ENCODE assay signal across 8 mouse cellular contexts in the genomic region with DNA sequence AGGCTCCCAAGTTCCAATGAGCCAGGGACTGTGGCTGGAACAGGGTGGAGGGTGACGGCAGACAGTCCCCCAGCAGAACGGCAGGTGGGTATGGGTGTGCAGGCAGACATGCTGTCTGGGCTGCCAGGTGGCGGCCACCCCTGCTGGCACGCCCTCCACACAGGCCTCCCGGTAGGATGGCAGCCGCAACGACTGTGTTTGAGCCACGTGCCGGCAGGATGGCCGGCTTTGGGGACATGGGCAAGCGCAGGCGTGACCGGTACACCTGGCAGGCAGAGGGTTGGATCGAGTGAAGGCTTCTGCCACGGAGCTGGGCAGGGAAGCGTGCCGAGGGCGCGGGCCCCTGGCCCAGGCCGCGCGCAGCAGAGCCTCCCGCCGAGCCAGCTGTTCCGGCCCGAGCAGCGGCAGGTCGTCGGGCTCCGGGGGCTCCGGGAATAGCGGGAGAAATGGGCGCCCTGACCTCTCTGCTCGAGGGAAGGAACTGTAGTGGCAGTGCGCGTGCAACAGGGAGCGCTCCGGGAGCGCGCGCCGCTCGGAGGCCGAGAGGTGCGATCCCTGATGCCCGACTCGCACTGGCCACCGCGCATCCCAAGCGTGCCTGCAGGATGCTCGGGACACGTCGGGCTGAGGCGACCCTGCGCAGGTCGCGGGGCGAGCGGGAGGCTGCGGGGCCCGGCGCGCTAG. TPM values are rescaled to one million over a fixed set of nuclear protein-coding genes. Genes with fewer than 3 reads are reported as not detected.
DNase-seq lines count a peak whose midpoint lies in the region; ATAC-seq lines count a peak whose summit lies in the region.

No protein-coding gene starts in this region.

- WGBS in kidney, embryonic 15.5 days = 3% methylated on average over 63 of the region's 63 CpGs
- 2% methylated on average over 63 of the region's 63 CpGs for WGBS in hindbrain, embryonic 12.5 days
- 2% methylated on average over 63 of the region's 63 CpGs for WGBS in midbrain, embryonic 11.5 days

- H3K36me3 ChIP-seq in kidney, embryonic 15.5 days = no peaks in the 10 kb centered on the region
- no peaks in the 10 kb centered on the region for H3K36me3 ChIP-seq in hindbrain, embryonic 12.5 days
- H3K36me3 ChIP-seq in midbrain, embryonic 11.5 days (ENCODE audit: control insufficient read depth, insufficient read depth, low read length) = no peaks in the 10 kb centered on the region

- peaks cover 94% of the 10 kb centered on the region for H3K27me3 ChIP-seq in kidney, embryonic 15.5 days
- peaks cover 91% of the 10 kb centered on the region for H3K27me3 ChIP-seq in hindbrain, embryonic 12.5 days
- peaks cover 37% of the 10 kb centered on the region for H3K27me3 ChIP-seq in midbrain, embryonic 11.5 days (ENCODE audit: control insufficient read depth, insufficient read depth, low read length)

- no peak for DNase-seq in kidney, postnatal 14 days
- peak; percentile 66 for DNase-seq in embryo, embryonic 11 days
- peak; percentile 92 for DNase-seq in midbrain, embryonic 11.5 days (ENCODE audit: low spot score, missing footprints)
- DNase-seq in left cerebral cortex, adult 9 months (ENCODE audit: low spot score in 2 of 2) = no peak
- DNase-seq in urinary bladder, adult 18-20 months (ENCODE audit: low spot score in 2 of 2) = no peak

- no peaks in the 10 kb centered on the region for H3K9me3 ChIP-seq in kidney, embryonic 15.5 days (replicated peaks)
- H3K9me3 ChIP-seq in hindbrain, embryonic 12.5 days (replicated peaks) = no peaks in the 10 kb centered on the region
- no peaks in the 10 kb centered on the region for H3K9me3 ChIP-seq in midbrain, embryonic 11.5 days (ENCODE audit: control insufficient read depth, low read length)

- peak overlapping the region; percentile 41 for H3K4me3 ChIP-seq in kidney, embryonic 15.5 days (replicated peaks)
- H3K4me3 ChIP-seq in hindbrain, embryonic 12.5 days = peak overlapping the region; percentile 39
- peak overlapping the region; percentile 42 for H3K4me3 ChIP-seq in midbrain, embryonic 11.5 days (ENCODE audit: low read depth, low read length)

- 0 out of 2 replicates have a peak, but pooled peaks have one; percentile 41 for ATAC-seq in kidney, embryonic 15.5 days (replicated peaks; ENCODE audit: low FRiP score)
- no peak for ATAC-seq in hindbrain, embryonic 12.5 days (ENCODE audit: low FRiP score)
- ATAC-seq in midbrain, embryonic 11.5 days (ENCODE audit: low FRiP score) = peak; percentile 49; the same call in 1 of the 2 replicates
- no peak for ATAC-seq in inflammation-experienced regulatory T-cells, adult 6 months

- H3K4me1 ChIP-seq in kidney, embryonic 15.5 days = peaks cover 38% of the 10 kb centered on the region
- peaks cover 52% of the 10 kb centered on the region for H3K4me1 ChIP-seq in hindbrain, embryonic 12.5 days
- H3K4me1 ChIP-seq in midbrain, embryonic 11.5 days (ENCODE audit: control insufficient read depth, insufficient read depth, low read length) = peaks cover 16% of the 10 kb centered on the region

- 0 out of 2 replicates have a peak overlapping the region, but pooled peaks have one; percentile 21 for H3K9ac ChIP-seq in kidney, embryonic 15.5 days
- H3K9ac ChIP-seq in hindbrain, embryonic 12.5 days = peak overlapping the region; percentile 60; the same call in 1 of the 2 replicates
- peak overlapping the region; percentile 41 for H3K9ac ChIP-seq in midbrain, embryonic 11.5 days (ENCODE audit: low read length)

- peak overlapping the region; percentile 75 for H3K4me2 ChIP-seq in kidney, embryonic 15.5 days
- peak overlapping the region; percentile 75 for H3K4me2 ChIP-seq in hindbrain, embryonic 12.5 days (replicated peaks)
- peak overlapping the region; percentile 81 for H3K4me2 ChIP-seq in midbrain, embryonic 11.5 days

- no peak overlapping the region for H3K27ac ChIP-seq in kidney, embryonic 15.5 days
- no peak overlapping the region for H3K27ac ChIP-seq in hindbrain, embryonic 12.5 days
- H3K27ac ChIP-seq in midbrain, embryonic 11.5 days (ENCODE audit: low read depth, low read length) = no peak overlapping the region

RNA-seq across cellular contexts. Expression of gene Grin2c, which starts 17.2 kb away (rescaled TPM):
- polyA plus RNA-seq in kidney, embryonic 15.5 days (2015; fragmentation: Nextera tagmentation; extraction: Ambion mirVana) = not detected in 2 replicates
- polyA plus RNA-seq in hindbrain, embryonic 12.5 days (2016; fragmentation: Nextera tagmentation; extraction: Ambion mirVana) = 0.21 and 0.57 TPM in 2 replicates
- 0.04 and 0.18 TPM in 2 replicates for polyA plus RNA-seq in midbrain, embryonic 11.5 days (2014; fragmentation: Nextera tagmentation; extraction: Ambion mirVana)
- polyA plus RNA-seq in inflammation-experienced regulatory T-cells, adult 6 months (2017; shearing (Covaris generic)) = not detected

RNA-seq across cellular contexts. Expression of gene Fdxr, which starts 27.0 kb away (rescaled TPM):
- polyA plus RNA-seq in kidney, embryonic 15.5 days (2015; fragmentation: Nextera tagmentation; extraction: Ambion mirVana) = 15.4 and 20.8 TPM in 2 replicates
- 15.4 and 18.0 TPM in 2 replicates for polyA plus RNA-seq in hindbrain, embryonic 12.5 days (2016; fragmentation: Nextera tagmentation; extraction: Ambion mirVana)
- polyA plus RNA-seq in midbrain, embryonic 11.5 days (2014; fragmentation: Nextera tagmentation; extraction: Ambion mirVana) = 11.2 and 12.7 TPM in 2 replicates
- polyA plus RNA-seq in inflammation-experienced regulatory T-cells, adult 6 months (2017; shearing (Covaris generic)) = 10 to 100 TPM; 20.6 to 26.2 (median 23.7) TPM

RNA-seq across cellular contexts. Expression of gene Fads6, which starts 47.6 kb away (rescaled TPM):
- polyA plus RNA-seq in kidney, embryonic 15.5 days (2015; fragmentation: Nextera tagmentation; extraction: Ambion mirVana) = 0.49 and 0.55 TPM in 2 replicates
- polyA plus RNA-seq in hindbrain, embryonic 12.5 days (2016; fragmentation: Nextera tagmentation; extraction: Ambion mirVana) = 0.13 and 0.25 TPM in 2 replicates
- polyA plus RNA-seq in midbrain, embryonic 11.5 days (2014; fragmentation: Nextera tagmentation; extraction: Ambion mirVana) = 0.23 and 0.28 TPM in 2 replicates
- 1 to 10 TPM in 1 of 3 experiments, under 1 TPM in 2; 0.62 to 1.1 (median 0.78) TPM for polyA plus RNA-seq in inflammation-experienced regulatory T-cells, adult 6 months (2017; shearing (Covaris generic))

RNA-seq across cellular contexts. Expression of gene Otop2, which starts 57.1 kb away (rescaled TPM):
- polyA plus RNA-seq in kidney, embryonic 15.5 days (2015; fragmentation: Nextera tagmentation; extraction: Ambion mirVana) = 0.06 and 0.09 TPM in 2 replicates
- polyA plus RNA-seq in hindbrain, embryonic 12.5 days (2016; fragmentation: Nextera tagmentation; extraction: Ambion mirVana) = not detected in 2 replicates
- polyA plus RNA-seq in midbrain, embryonic 11.5 days (2014; fragmentation: Nextera tagmentation; extraction: Ambion mirVana) = not detected in 2 replicates
- not detected for polyA plus RNA-seq in inflammation-experienced regulatory T-cells, adult 6 months (2017; shearing (Covaris generic))

Comparison
In these comparisons a context has a peak if more than half of its experiments do, and no peak if none do; other contexts are left out.
1. ATAC-seq: peak in kidney, embryonic 15.5 days (single experiment) and midbrain, embryonic 11.5 days (single experiment); none in hindbrain, embryonic 12.5 days (single experiment) and inflammation-experienced regulatory T-cells, adult 6 months (single experiment).
2. DNase-seq: peak in embryo, embryonic 11 days (single experiment) and midbrain, embryonic 11.5 days (single experiment); none in kidney, postnatal 14 days (single experiment), left cerebral cortex, adult 9 months (0 of 2) and urinary bladder, adult 18-20 months (0 of 2).
3. Peak in every context shown above with its lines, with median percentiles within 50 percentile points of each other: H3K4me2 ChIP-seq, H3K4me3 ChIP-seq and H3K9ac ChIP-seq.